Mouse (Mus musculus) embryonic facial prominence, embryonic 15.5 days (tissue): ENCODE results near the gene Dclre1a. TPM values are rescaled to one million over a fixed set of nuclear protein-coding genes. Genes with fewer than 3 reads are reported as not detected.

Experiments used
- ATAC-seq: fragments of 200-750 bp; cut with Nextera tagmentation; 2 replicates; pipeline ENCODE4 v1.8.0; 2017; ENCODE audit warnings: low read depth, moderate TSS enrichment; ENCODE audit not compliant: insufficient number of reproducible peaks, low FRiP score, low TSS enrichment
- H3K27ac ChIP-seq: fragments of 300-500 bp; sonication (generic); replicated peaks from 2 replicates; pipeline ENCODE4 v1.5.1; 2015; ENCODE audit warnings: mild to moderate bottlenecking, inconsistent platforms
- H3K27me3 ChIP-seq: fragments of 300-500 bp; sonication (generic); 2 replicates; pipeline ENCODE4 v1.6.1; 2015; ENCODE audit warnings: inconsistent platforms
- H3K36me3 ChIP-seq: fragments of 300-500 bp; sonication (generic); 2 replicates; pipeline ENCODE4 v1.6.1; 2015; ENCODE audit warnings: mild to moderate bottlenecking, inconsistent platforms
- H3K4me1 ChIP-seq: fragments of 300-500 bp; sonication (generic); 2 replicates; pipeline ENCODE4 v1.6.1; 2015; ENCODE audit warnings: inconsistent platforms
- H3K4me2 ChIP-seq: fragments of 300-500 bp; sonication (generic); replicated peaks from 2 replicates; pipeline ENCODE4 v1.6.1; 2015; ENCODE audit warnings: mild to moderate bottlenecking, inconsistent platforms
- H3K4me3 ChIP-seq: fragments of 300-500 bp; sonication (generic); replicated peaks from 2 replicates; pipeline ENCODE4 v1.5.1; 2015; ENCODE audit warnings: mild to moderate bottlenecking, inconsistent platforms
- H3K9ac ChIP-seq: fragments of 300-500 bp; sonication (generic); 2 replicates; pipeline ENCODE4 v1.6.1; 2015; ENCODE audit warnings: inconsistent platforms
- H3K9me3 ChIP-seq: fragments of 300-500 bp; sonication (generic); replicated peaks from 2 replicates; pipeline ENCODE4 v1.6.1; 2016; ENCODE audit warnings: inconsistent platforms
- whole genome bisulfite sequencing: fragments of 180-500 bp; shearing (Covaris S2); methylation state at CpG from one replicate; pipeline ENCODE4 v1.1.7; 2015; 5-methylcytosine and 5-hydroxymethylcytosine counted together
- polyA plus RNA-seq: library from polyadenylated mRNA; unstranded; fragments of >200 nt; fragmentation: Nextera tagmentation; extraction: Ambion mirVana; gene quantifications from 2 replicates; pipeline ENCODE4 v1.2.1, GENCODE M21; 2015

The Dclre1a gene
- polyA plus RNA-seq, 1 experiment from 2014 or later: 17.7 TPM

- WGBS: 83% methylated on average over 5 of the region's 5 CpGs
Measured at GRCm38 (mm10) chr19:56571913-56572312, 23.9 kb upstream of the Dclre1a start.

GRCm38 (mm10) chr19:56571234-56571633 lies 23.2 kb upstream of the Dclre1a start:
- Histone ChIP-seq H3K9ac (no peak overlapping the region), H3K27me3 (no peaks in the 10 kb centered on the region), H3K36me3 (peaks cover 17% of the 10 kb centered on the region; the same call in 1 of the 2 replicates), H3K4me3 (no peak overlapping the region), H3K9me3 (no peaks in the 10 kb centered on the region), H3K27ac (no peak overlapping the region), H3K4me1 (no peaks in the 10 kb centered on the region), H3K4me2 (no peak overlapping the region)
- 60% methylated on average over 2 of the region's 2 CpGs for WGBS
- no peak for ATAC-seq

More at GRCm38 (mm10) chr19:56571913-56572312, 23.9 kb upstream of the Dclre1a start:
- H3K27ac ChIP-seq: no peak overlapping the region
- H3K36me3 ChIP-seq: peaks cover 17% of the 10 kb centered on the region; the same call in 1 of the 2 replicates
- no peak overlapping the region for H3K4me2 ChIP-seq
- H3K4me1 ChIP-seq: no peaks in the 10 kb centered on the region
- no peaks in the 10 kb centered on the region for H3K9me3 ChIP-seq
- H3K4me3 ChIP-seq: no peak overlapping the region
- no peak for ATAC-seq
- H3K9ac ChIP-seq: no peak overlapping the region
- H3K27me3 ChIP-seq: no peaks in the 10 kb centered on the region

DNA sequence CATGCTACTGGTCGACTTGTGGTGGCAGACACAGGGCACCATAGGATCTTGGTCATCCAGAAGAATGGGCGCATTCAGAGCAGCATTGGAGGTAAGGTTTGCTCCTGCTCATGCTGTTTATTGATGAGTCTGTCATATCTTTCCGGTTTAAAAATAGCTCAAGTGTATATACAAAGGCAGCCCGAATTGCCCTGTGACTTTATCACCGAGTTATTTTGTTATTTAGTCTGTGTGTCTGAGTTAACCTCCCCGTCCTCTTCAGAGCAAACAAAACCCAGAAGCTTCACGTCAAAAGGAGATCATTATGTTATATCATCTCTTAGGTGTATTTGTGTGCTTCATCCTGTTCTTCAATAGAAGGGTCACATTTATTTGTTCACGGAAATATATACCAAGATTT lies 22.8 kb upstream of the Dclre1a start:
- Histone ChIP-seq H3K27ac (no peak overlapping the region), H3K9me3 (no peaks in the 10 kb centered on the region), H3K4me2 (no peak overlapping the region), H3K4me1 (no peaks in the 10 kb centered on the region), H3K36me3 (peaks cover 17% of the 10 kb centered on the region; the same call in 1 of the 2 replicates), H3K9ac (no peak overlapping the region), H3K27me3 (no peaks in the 10 kb centered on the region), H3K4me3 (no peak overlapping the region)
- no peak for ATAC-seq
- 90% methylated on average over 8 of the region's 8 CpGs for WGBS

- Histone ChIP-seq H3K9ac (no peak overlapping the region), H3K27me3 (no peaks in the 10 kb centered on the region), H3K4me3 (no peak overlapping the region), H3K36me3 (peaks cover 10% of the 10 kb centered on the region; the same call in 1 of the 2 replicates), H3K4me1 (no peaks in the 10 kb centered on the region), H3K27ac (no peak overlapping the region), H3K9me3 (no peaks in the 10 kb centered on the region), H3K4me2 (no peak overlapping the region)
- no peak for ATAC-seq
- 85% methylated on average over 6 of the region's 6 CpGs for WGBS
Measured at GRCm38 (mm10) chr19:56566940-56567339, 18.9 kb upstream of the Dclre1a start.

DNA sequence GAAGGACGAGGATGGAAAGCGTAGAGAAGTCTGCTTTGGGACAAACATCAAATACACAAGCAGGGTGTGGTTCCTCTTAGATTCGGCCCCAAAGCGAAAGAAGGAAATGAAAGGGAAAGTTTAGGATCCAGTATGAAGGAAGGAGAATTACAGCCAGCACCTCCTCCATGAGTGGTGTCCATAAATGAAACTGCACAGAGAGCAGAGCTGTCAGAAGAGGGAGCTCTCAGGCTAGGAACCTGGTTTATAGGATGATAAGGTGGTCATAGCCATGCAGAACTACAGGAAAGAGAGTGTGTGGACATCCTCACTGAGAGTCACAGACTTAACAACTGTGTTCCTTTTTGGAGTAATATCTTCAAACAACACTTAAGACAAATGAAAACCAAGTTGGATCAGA lies 18.0 kb upstream of the Dclre1a start:
- Histone ChIP-seq H3K27ac (no peak overlapping the region), H3K4me2 (no peak overlapping the region), H3K36me3 (peaks cover 4% of the 10 kb centered on the region; the same call in 1 of the 2 replicates), H3K4me3 (no peak overlapping the region), H3K27me3 (no peaks in the 10 kb centered on the region), H3K9ac (no peak overlapping the region), H3K9me3 (no peaks in the 10 kb centered on the region), H3K4me1 (no peaks in the 10 kb centered on the region)
- WGBS: 80% methylated on average over 4 of the region's 4 CpGs
- ATAC-seq: no peak

DNA sequence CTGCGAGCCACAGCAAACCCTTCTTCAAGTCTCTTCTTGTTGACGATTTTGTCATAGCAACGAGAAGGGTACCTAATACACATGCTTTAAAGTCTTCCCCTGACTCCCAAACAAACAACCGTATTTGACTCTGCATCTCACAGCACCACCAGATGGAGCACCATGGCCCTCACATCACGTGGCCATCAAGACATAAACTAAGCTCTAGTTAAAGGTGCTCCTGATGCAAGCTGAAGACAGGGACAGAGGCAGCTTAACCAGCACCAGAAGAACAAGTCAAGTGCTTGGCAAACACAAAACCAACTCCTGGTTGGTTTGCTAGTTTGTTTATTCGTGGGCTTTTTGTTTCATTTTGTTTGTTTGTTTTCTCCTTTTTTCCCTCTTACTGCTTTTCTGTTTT lies 17.3 kb upstream of the Dclre1a start:
- ATAC-seq: no peak
- WGBS: 60% methylated on average over 6 of the region's 6 CpGs
- no peaks in the 10 kb centered on the region for H3K4me1 ChIP-seq

GRCm38 (mm10) chr19:56563469-56563868 lies 15.4 kb upstream of the Dclre1a start:
- no peaks in the 10 kb centered on the region for H3K27me3 ChIP-seq
- H3K36me3 ChIP-seq: peaks cover 11% of the 10 kb centered on the region; the same call in 1 of the 2 replicates
- WGBS: 86% methylated on average over 3 of the region's 3 CpGs
- H3K4me3 ChIP-seq: no peak overlapping the region
- H3K9me3 ChIP-seq: no peaks in the 10 kb centered on the region
- H3K4me2 ChIP-seq: no peak overlapping the region
- no peak for ATAC-seq
- H3K9ac ChIP-seq: no peak overlapping the region
- no peak overlapping the region for H3K27ac ChIP-seq
- H3K4me1 ChIP-seq: no peaks in the 10 kb centered on the region

More for the DNA sequence above, 17.3 kb upstream of the Dclre1a start:
- H3K9ac ChIP-seq: no peak overlapping the region
- no peak overlapping the region for H3K4me2 ChIP-seq
- H3K9me3 ChIP-seq: no peaks in the 10 kb centered on the region
- peaks cover 3% of the 10 kb centered on the region; the same call in 1 of the 2 replicates for H3K36me3 ChIP-seq
- H3K27ac ChIP-seq: no peak overlapping the region
- no peak overlapping the region for H3K4me3 ChIP-seq
- no peaks in the 10 kb centered on the region for H3K27me3 ChIP-seq

- H3K36me3 ChIP-seq: peaks cover 14% of the 10 kb centered on the region; the same call in 1 of the 2 replicates
- no peak for ATAC-seq
- no peaks in the 10 kb centered on the region for H3K27me3 ChIP-seq
Measured at GRCm38 (mm10) chr19:56562433-56563138, 14.6 kb upstream of the Dclre1a start.

GRCm38 (mm10) chr19:56555972-56556371 lies 8.0 kb upstream of the Dclre1a start:
- no peak for ATAC-seq
- Histone ChIP-seq H3K27me3 (no peaks in the 10 kb centered on the region), H3K4me1 (no peaks in the 10 kb centered on the region), H3K27ac (no peak overlapping the region), H3K4me3 (no peak overlapping the region), H3K36me3 (peaks cover 47% of the 10 kb centered on the region), H3K9me3 (no peaks in the 10 kb centered on the region), H3K9ac (no peak overlapping the region), H3K4me2 (no peak overlapping the region)
- 83% methylated on average over 5 of the region's 5 CpGs for WGBS

More at GRCm38 (mm10) chr19:56562433-56563138, 14.6 kb upstream of the Dclre1a start:
- Histone ChIP-seq H3K9me3 (no peaks in the 10 kb centered on the region), H3K4me1 (no peaks in the 10 kb centered on the region), H3K9ac (no peak overlapping the region), H3K4me2 (no peak overlapping the region), H3K4me3 (no peak overlapping the region), H3K27ac (no peak overlapping the region)
- WGBS: 90% methylated on average over 9 of the region's 9 CpGs

DNA sequence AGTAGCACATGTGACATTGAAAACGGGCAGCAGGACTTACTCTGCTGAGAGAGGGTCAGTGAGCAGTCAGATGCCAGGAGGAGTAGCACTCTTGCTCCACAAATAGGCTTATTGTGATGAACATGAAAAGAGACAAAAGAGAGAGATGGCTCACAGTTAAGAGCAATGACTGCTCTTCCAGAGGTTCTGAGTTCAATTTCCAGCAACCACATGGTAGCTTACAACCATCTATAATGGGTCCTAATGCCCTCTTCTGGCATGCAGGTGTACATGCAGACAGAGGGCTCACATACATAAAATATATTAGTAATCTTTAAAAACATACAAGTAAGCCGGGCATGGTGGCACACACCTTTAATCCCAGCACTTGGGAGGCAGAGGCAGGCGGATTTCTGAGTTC lies 5.2 kb upstream of the Dclre1a start:
- Histone ChIP-seq H3K36me3 (peaks cover 38% of the 10 kb centered on the region), H3K27me3 (no peaks in the 10 kb centered on the region), H3K9me3 (no peaks in the 10 kb centered on the region), H3K4me3 (no peak overlapping the region), H3K4me1 (peaks cover 8% of the 10 kb centered on the region), H3K4me2 (no peak overlapping the region), H3K9ac (no peak overlapping the region), H3K27ac (no peak overlapping the region)
- WGBS: 97% methylated on average over 3 of the region's 3 CpGs
- no peak for ATAC-seq

- H3K27ac ChIP-seq: peak overlapping the region; percentile 94
- H3K27me3 ChIP-seq: no peaks in the 10 kb centered on the region
- H3K36me3 ChIP-seq: peaks cover 26% of the 10 kb centered on the region
- WGBS: 9% methylated on average over 18 of the region's 18 CpGs
- H3K9me3 ChIP-seq: no peaks in the 10 kb centered on the region
- H3K4me2 ChIP-seq: peak overlapping the region; percentile 82
- ATAC-seq: no peak
- peak overlapping the region; percentile 61 for H3K4me3 ChIP-seq
- H3K9ac ChIP-seq: peak overlapping the region; percentile 67
- peaks cover 16% of the 10 kb centered on the region for H3K4me1 ChIP-seq
Measured at GRCm38 (mm10) chr19:56549033-56549680, 1.1 kb upstream of the Dclre1a start.
